Mouse (Mus musculus) intestine, embryonic 15.5 days (tissue): Measurements from ENCODE around the gene Bicdl1. TPM values are rescaled to one million over a fixed set of nuclear protein-coding genes. Genes with fewer than 3 reads are reported as not detected.
A peak's percentile ranks its signal among the peaks of the same experiment; 100 is the strongest.
"Not testable (repeated sequence)": the region's sequence is repeated elsewhere in the genome, so short reads cannot be mapped to it uniquely, and the experiment has no call there.

Experiments used
- ATAC-seq: fragments of 200-750 bp; cut with Nextera tagmentation; 2 replicates; pipeline ENCODE4 v1.8.0; 2017; ENCODE audit warnings: moderate TSS enrichment, moderate library complexity
- H3K27ac ChIP-seq: fragments of 300-500 bp; sonication (generic); 2 replicates; pipeline ENCODE4 v1.5.1; 2015; ENCODE audit warnings: mild to moderate bottlenecking, inconsistent platforms
- H3K27me3 ChIP-seq: fragments of 300-500 bp; sonication (generic); replicated peaks from 2 replicates; pipeline ENCODE4 v1.6.1; 2015; ENCODE audit warnings: inconsistent platforms
- H3K36me3 ChIP-seq: fragments of 300-500 bp; sonication (generic); 2 replicates; pipeline ENCODE4 v1.6.1; 2015; ENCODE audit warnings: inconsistent platforms
- H3K4me1 ChIP-seq: fragments of 300-500 bp; sonication (generic); replicated peaks from 2 replicates; pipeline ENCODE4 v1.6.1; 2015; ENCODE audit warnings: inconsistent platforms
- H3K4me2 ChIP-seq: fragments of 300-500 bp; sonication (generic); replicated peaks from 2 replicates; pipeline ENCODE4 v1.6.1; 2015; ENCODE audit warnings: mild to moderate bottlenecking, inconsistent platforms
- H3K4me3 ChIP-seq: fragments of 300-500 bp; sonication (generic); replicated peaks from 2 replicates; pipeline ENCODE4 v1.5.1; 2015; ENCODE audit warnings: inconsistent platforms
- H3K9ac ChIP-seq: fragments of 300-500 bp; sonication (generic); 2 replicates; pipeline ENCODE4 v1.6.1; 2015; ENCODE audit warnings: inconsistent platforms
- H3K9me3 ChIP-seq: fragments of 300-500 bp; sonication (generic); 2 replicates; pipeline ENCODE4 v1.6.1; 2016; ENCODE audit warnings: inconsistent platforms
- WGBS: fragments of 180-500 bp; shearing (Covaris S2); methylation state at CpG from one replicate; pipeline ENCODE4 v1.1.7; 2015; 5-methylcytosine and 5-hydroxymethylcytosine counted together
- polyA plus RNA-seq: library from polyadenylated mRNA; unstranded; fragments of >200 nt; fragmentation: Nextera tagmentation; extraction: Ambion mirVana; gene quantifications from 2 replicates; pipeline ENCODE4 v1.2.1, GENCODE M21; 2015

The Bicdl1 gene
- polyA plus RNA-seq, 1 experiment from 2014 or later: 11.3 TPM

- no peak for ATAC-seq
- no peaks in the 10 kb centered on the region for H3K36me3 ChIP-seq
- H3K4me1 ChIP-seq: no peaks in the 10 kb centered on the region
- no peaks in the 10 kb centered on the region for H3K9me3 ChIP-seq
- H3K27ac ChIP-seq: no peak overlapping the region
- H3K4me2 ChIP-seq: no peak overlapping the region
- H3K4me3 ChIP-seq: no peak overlapping the region
- H3K9ac ChIP-seq: no peak overlapping the region
- no peaks in the 10 kb centered on the region for H3K27me3 ChIP-seq
- WGBS: 82% methylated on average over 5 of the region's 5 CpGs
Measured at GRCm38 (mm10) chr5:115752883-115753282, 21.5 kb upstream of the Bicdl1 start.

DNA sequence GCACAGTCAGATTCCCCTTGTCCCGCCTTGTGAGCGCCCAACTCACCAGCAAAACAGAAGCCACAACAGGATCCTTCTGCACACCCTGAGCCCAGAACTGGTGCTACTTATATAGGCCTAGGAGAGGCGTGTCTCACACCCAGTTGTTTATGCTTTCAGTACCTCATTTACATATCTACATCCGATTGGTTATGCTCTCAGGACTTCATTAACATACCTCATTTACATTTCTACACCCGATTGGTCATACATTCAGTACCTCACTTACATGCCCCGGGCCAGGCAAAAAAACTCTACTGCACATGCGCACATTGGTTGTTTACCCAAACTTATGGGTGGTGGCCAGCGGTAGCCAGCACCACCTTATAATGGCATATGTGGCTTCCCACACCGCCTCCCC, 20.5 kb upstream of the Bicdl1 start:
- H3K4me3 ChIP-seq, H3K27me3 ChIP-seq, ATAC-seq, H3K9me3 ChIP-seq, H3K4me2 ChIP-seq, H3K27ac ChIP-seq, H3K4me1 ChIP-seq, H3K9ac ChIP-seq, H3K36me3 ChIP-seq: not testable (repeated sequence)
- WGBS: 87% methylated on average over 9 of the region's 9 CpGs

DNA sequence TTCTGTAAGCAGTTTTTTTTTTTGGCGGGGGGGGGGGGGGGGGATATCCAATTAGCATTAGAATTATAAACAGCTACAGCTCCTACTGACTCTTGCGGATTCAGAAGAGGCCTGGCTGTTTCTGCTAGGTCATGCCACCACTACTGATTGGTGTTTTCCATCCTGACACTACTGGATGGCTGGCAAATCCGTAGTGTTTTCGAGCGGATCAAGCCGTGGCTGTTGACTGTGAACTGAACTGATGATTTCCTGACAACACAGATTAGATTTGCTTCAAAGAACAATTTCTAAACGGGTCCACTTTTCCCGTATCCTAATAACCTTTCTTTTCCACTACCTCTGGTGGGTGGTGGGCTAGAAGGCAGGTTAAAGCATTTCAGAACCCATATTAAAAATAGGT, 16.9 kb upstream of the Bicdl1 start:
- Histone ChIP-seq H3K27ac (no peak overlapping the region), H3K4me3 (no peak overlapping the region), H3K9ac (no peak overlapping the region), H3K27me3 (no peaks in the 10 kb centered on the region), H3K4me2 (no peak overlapping the region), H3K9me3 (no peaks in the 10 kb centered on the region), H3K36me3 (no peaks in the 10 kb centered on the region), H3K4me1 (no peaks in the 10 kb centered on the region)
- no peak for ATAC-seq
- WGBS: 63% methylated on average over 8 of the region's 8 CpGs

DNA sequence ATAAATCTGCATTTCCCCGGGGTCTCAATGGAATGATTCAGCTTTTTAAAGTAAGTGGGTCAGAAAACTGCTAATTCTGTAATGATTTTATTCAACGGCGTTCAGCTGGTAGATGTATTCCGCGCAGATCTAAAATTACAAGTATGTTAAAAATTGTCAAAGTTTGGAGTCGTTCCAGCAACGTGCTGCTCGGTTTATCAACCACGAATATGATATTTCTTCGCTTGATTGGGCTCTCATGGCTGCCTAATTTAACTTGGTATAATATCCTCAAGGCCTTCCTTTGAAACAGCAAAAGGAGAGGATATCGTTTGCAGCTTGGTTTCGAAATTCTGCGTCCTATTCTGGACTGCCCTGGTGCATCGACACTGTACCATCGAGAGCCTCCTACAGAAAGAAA, 13.9 kb upstream of the Bicdl1 start:
- no peak overlapping the region for H3K4me3 ChIP-seq
- WGBS: 87% methylated on average over 15 of the region's 15 CpGs
- no peaks in the 10 kb centered on the region for H3K4me1 ChIP-seq
- H3K9ac ChIP-seq: no peak overlapping the region
- no peaks in the 10 kb centered on the region for H3K9me3 ChIP-seq
- ATAC-seq: no peak
- H3K27ac ChIP-seq: no peak overlapping the region
- no peaks in the 10 kb centered on the region for H3K36me3 ChIP-seq
- no peaks in the 10 kb centered on the region for H3K27me3 ChIP-seq
- H3K4me2 ChIP-seq: no peak overlapping the region

GRCm38 (mm10) chr5:115738032-115738431, 6.6 kb upstream of the Bicdl1 start:
- no peaks in the 10 kb centered on the region for H3K4me1 ChIP-seq
- no peak overlapping the region for H3K4me3 ChIP-seq
- H3K4me2 ChIP-seq: no peak overlapping the region
- H3K9me3 ChIP-seq: no peaks in the 10 kb centered on the region
- H3K9ac ChIP-seq: no peak overlapping the region
- no peak overlapping the region for H3K27ac ChIP-seq
- whole genome bisulfite sequencing: 88% methylated on average over 5 of the region's 5 CpGs
- no peaks in the 10 kb centered on the region for H3K36me3 ChIP-seq
- H3K27me3 ChIP-seq: no peaks in the 10 kb centered on the region
- no peak for ATAC-seq

DNA sequence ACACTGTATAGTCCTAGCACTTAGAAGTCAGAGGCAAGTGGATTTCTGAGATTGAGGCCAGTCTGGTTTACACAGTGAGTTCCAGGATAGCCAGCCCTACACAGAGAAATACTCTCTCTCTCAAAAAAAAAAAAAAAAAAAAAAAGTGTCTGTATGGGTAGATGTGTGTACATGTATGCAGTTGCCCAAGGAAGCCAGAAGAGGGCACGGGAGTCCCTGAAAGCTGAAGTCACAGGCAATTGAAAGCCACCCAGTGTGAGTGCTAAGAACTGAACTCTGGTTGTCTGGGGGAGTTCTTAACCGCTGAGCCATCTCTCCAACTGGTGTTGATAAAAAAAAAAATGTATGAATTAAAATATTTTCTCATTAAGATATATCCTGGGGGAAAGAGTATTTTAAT, 3.1 kb upstream of the Bicdl1 start:
- no peak overlapping the region for H3K4me2 ChIP-seq
- H3K4me3 ChIP-seq: no peak overlapping the region
- ATAC-seq: no peak
- H3K36me3 ChIP-seq: no peaks in the 10 kb centered on the region
- H3K4me1 ChIP-seq: peaks cover 11% of the 10 kb centered on the region
- H3K9ac ChIP-seq: no peak overlapping the region
- 76% methylated on average over 2 of the region's 2 CpGs for WGBS
- no peak overlapping the region for H3K27ac ChIP-seq
- peaks cover 6% of the 10 kb centered on the region; the same call in 1 of the 2 replicates for H3K27me3 ChIP-seq
- H3K9me3 ChIP-seq: no peaks in the 10 kb centered on the region

DNA sequence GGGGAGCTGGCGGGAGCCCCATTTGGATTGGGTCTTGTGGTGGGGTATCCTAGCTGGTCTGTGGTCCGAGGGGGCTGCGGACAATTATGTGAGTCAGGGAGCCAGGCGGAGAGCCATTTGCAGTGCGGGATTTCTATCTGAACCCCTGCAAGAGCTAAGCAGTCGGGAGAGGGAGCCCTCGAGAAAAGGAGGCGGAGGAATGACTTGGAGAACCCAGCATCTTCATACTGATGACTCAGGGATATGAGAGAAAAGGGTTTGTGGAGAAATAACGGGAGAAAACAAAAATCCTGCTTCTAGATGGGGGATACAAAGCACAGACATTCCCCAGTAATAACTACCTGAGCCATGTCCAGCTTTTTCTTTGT, 1.4 kb upstream of the Bicdl1 start:
- Histone ChIP-seq H3K4me3 (peak overlapping the region; percentile 64), H3K4me1 (peaks cover 11% of the 10 kb centered on the region), H3K27ac (no peak overlapping the region; the same call in 1 of the 2 replicates), H3K27me3 (peaks cover 7% of the 10 kb centered on the region; the same call in 1 of the 2 replicates), H3K9ac (no peak overlapping the region), H3K9me3 (no peaks in the 10 kb centered on the region), H3K4me2 (peak overlapping the region; percentile 99), H3K36me3 (no peaks in the 10 kb centered on the region)
- under 1% methylated on average over 9 of the region's 9 CpGs for WGBS
- ATAC-seq: peak; percentile 53

DNA sequence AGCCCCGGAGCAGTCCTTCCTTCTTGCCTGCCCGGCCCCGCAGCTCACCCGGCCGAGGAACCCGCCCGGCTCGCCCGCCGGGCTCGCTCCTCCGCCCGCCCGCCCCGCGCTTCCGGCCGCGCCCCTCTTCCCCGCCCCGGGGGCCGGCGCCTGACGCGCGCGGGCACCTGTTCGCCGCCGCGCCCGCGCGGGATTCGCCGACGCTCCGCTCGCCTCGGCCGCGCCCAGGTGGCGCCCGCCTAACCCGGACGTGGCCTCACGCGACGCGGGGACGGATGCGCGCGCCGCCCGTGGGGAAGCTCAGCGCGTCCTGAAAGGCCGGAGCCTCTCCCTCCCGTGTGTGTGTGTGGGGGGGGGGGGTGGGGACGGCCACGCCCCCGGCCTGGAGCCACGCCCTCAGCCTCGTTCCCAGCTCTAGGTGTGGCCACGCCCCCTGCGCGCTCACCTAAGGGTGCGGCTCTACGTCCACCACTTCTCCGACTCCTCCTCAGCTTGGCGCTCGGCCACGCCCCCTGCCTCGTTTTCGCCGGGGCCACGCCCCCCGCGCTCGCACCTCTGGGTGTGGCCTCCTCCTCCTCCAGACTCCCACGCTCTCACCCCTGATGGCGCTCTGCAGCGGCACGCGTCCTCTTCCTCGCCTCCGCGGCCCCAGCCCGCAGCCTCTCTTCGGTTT, 891 bp upstream of the Bicdl1 start:
- Histone ChIP-seq H3K9me3 (no peaks in the 10 kb centered on the region), H3K4me2 (peak overlapping the region; percentile 99), H3K27ac (peak overlapping the region; percentile 73), H3K27me3 (peaks cover 7% of the 10 kb centered on the region; the same call in 1 of the 2 replicates), H3K9ac (peak overlapping the region; percentile 37), H3K36me3 (no peaks in the 10 kb centered on the region), H3K4me1 (peaks cover 11% of the 10 kb centered on the region), H3K4me3 (peak overlapping the region; percentile 64)
- ATAC-seq: peak; percentile 96
- under 1% methylated on average over 25 of the region's 91 CpGs for WGBS

DNA sequence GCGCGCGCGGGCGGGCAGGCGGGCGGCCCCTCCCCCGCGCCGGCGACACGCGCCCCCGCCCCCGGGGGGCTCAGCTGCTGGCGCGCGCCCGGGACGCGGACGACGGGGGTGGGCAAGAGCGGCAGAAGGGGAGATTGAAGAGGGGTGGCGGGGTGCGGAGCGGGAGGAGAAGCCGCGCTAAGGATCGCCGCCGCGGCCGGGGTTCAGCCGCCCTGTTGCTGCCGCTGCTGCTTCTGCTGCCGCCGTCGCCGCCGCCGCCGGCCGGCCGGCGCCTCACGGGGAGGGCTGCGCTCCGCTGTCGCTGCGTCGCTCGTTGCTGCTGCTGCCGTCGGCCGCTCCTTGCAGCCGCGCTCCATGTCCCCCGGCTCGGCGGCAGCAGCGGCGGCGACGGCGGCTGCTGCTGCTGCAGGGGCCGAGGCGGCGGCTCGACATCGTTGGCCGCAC, 333 bp upstream of the Bicdl1 start:
- Histone ChIP-seq H3K9ac (peak overlapping the region; percentile 37), H3K27me3 (peaks cover 7% of the 10 kb centered on the region; the same call in 1 of the 2 replicates), H3K4me1 (peaks cover 11% of the 10 kb centered on the region), H3K9me3 (no peaks in the 10 kb centered on the region), H3K36me3 (no peaks in the 10 kb centered on the region), H3K4me2 (peak overlapping the region; percentile 99), H3K27ac (peak overlapping the region; percentile 73), H3K4me3 (peak overlapping the region; percentile 64)
- under 1% methylated on average over 37 of the region's 72 CpGs for WGBS
- ATAC-seq: peak; percentile 27

- Histone ChIP-seq H3K9ac (no peak overlapping the region), H3K4me1 (peaks cover 11% of the 10 kb centered on the region), H3K9me3 (no peaks in the 10 kb centered on the region), H3K4me2 (peak overlapping the region; percentile 99), H3K36me3 (no peaks in the 10 kb centered on the region), H3K27me3 (peaks cover 7% of the 10 kb centered on the region; the same call in 1 of the 2 replicates), H3K4me3 (no peak overlapping the region), H3K27ac (no peak overlapping the region)
- 65% methylated on average over 5 of the region's 5 CpGs for WGBS
- no peak for ATAC-seq
Measured at GRCm38 (mm10) chr5:115730314-115730713, 1.1 kb downstream of the Bicdl1 start.

- Histone ChIP-seq H3K36me3 (no peaks in the 10 kb centered on the region), H3K4me1 (peaks cover 6% of the 10 kb centered on the region; the same call in 1 of the 2 replicates), H3K27ac (no peak overlapping the region), H3K9me3 (no peaks in the 10 kb centered on the region), H3K4me2 (no peak overlapping the region), H3K27me3 (0 out of 2 replicates have a peak, but pooled peaks cover 7% of the 10 kb centered on the region), H3K9ac (no peak overlapping the region), H3K4me3 (no peak overlapping the region)
- no peak for ATAC-seq
- WGBS: 79% methylated on average over 8 of the region's 8 CpGs
Measured at GRCm38 (mm10) chr5:115726581-115726980, 4.8 kb downstream of the Bicdl1 start.

- no peak overlapping the region for H3K9ac ChIP-seq
- H3K27ac ChIP-seq: no peak overlapping the region
- peaks cover 4% of the 10 kb centered on the region; the same call in 1 of the 2 replicates for H3K4me1 ChIP-seq
- no peak overlapping the region for H3K4me2 ChIP-seq
- no peaks in the 10 kb centered on the region for H3K36me3 ChIP-seq
- H3K27me3 ChIP-seq: 0 out of 2 replicates have a peak, but pooled peaks cover 7% of the 10 kb centered on the region
- H3K9me3 ChIP-seq: no peaks in the 10 kb centered on the region
- ATAC-seq: no peak
- H3K4me3 ChIP-seq: no peak overlapping the region
- 80% methylated on average over 16 of the region's 16 CpGs for WGBS
Measured at GRCm38 (mm10) chr5:115726019-115726418, 5.4 kb downstream of the Bicdl1 start.

- Histone ChIP-seq H3K9ac (no peak overlapping the region), H3K27me3 (no peaks in the 10 kb centered on the region), H3K4me1 (no peaks in the 10 kb centered on the region), H3K36me3 (no peaks in the 10 kb centered on the region), H3K4me3 (no peak overlapping the region), H3K4me2 (no peak overlapping the region), H3K9me3 (no peaks in the 10 kb centered on the region), H3K27ac (no peak overlapping the region)
- WGBS: 82% methylated on average over 10 of the region's 10 CpGs
- no peak for ATAC-seq
Measured at GRCm38 (mm10) chr5:115724422-115724821, 7.0 kb downstream of the Bicdl1 start.
